Mouse (Mus musculus): Measurements from ENCODE around the gene Zfp790.

- TF ChIP-seq CTCF (IDR thresholded peaks at IDR 0.05; ENCODE audit: low read depth, low read length) (no peak), POLR2A (IDR thresholded peaks at IDR 0.05; ENCODE audit: extremely low read depth, insufficient read depth, low read length) (no peak)
Observed at GRCm38 (mm10) chr7:29807046-29807445, 8.9 kb upstream of the Zfp790 start.
